Comparison of ENCODE assay signal across 26 mouse cellular contexts in the genomic region with DNA sequence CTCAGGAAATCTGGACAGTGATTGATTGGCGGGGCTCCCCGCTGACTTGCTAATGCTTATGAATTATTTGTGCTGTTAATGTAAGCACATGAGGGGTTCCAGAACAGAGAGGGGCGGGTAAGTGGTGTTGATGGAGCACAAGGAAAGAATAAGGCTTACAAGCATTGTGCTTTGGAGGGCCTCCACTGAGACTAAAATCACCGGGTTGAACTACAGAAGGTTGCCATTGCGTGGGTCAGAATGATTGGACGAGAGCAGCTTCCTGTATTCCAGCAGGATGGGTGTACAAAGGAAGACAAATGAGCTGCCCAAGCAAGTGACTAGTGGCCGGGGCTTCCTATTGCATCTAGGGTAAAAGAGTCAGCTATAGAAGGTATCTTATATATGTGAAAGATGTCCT. TPM values are rescaled to one million over a fixed set of nuclear protein-coding genes. Genes with fewer than 3 reads are reported as not detected.
A peak's percentile ranks its signal among the peaks of the same experiment; 100 is the strongest.
DNase-seq lines count a peak whose midpoint lies in the region; ATAC-seq lines count a peak whose summit lies in the region.
"Had no signal": no experiment of that assay in that cellular context is flagged by ENCODE, and none has a peak within 500 bp of the region (broad histone marks: within the 10 kb centered on the region; RNA-seq: fewer than 3 reads in every experiment).

No protein-coding gene starts in this region.

- 0 out of 2 replicates have a peak overlapping the region, but pooled peaks have one; percentile 1 for H3K27ac ChIP-seq in hindbrain, embryonic 11.5 days (ENCODE audit: low read depth, low read length)
- H3K27ac ChIP-seq in hindbrain, embryonic 13.5 days: no peak overlapping the region
- H3K27ac ChIP-seq in neural tube, embryonic 13.5 days (replicated peaks): peak overlapping the region; percentile 35; the same call in 1 of the 2 replicates
- H3K27ac ChIP-seq: forebrain, embryonic 13.5 days; gastrocnemius, adult 2 months; heart, adult 2 months; hindbrain, postnatal 0 days; intestine, embryonic 15.5 days; kidney, postnatal 0 days; limb, embryonic 13.5 days; midbrain, embryonic 10.5 days had no signal

- H3K4me2 ChIP-seq in hindbrain, embryonic 11.5 days (replicated peaks; ENCODE audit: low read depth, low read length): no peak overlapping the region
- no peak overlapping the region for H3K4me2 ChIP-seq in hindbrain, embryonic 13.5 days
- H3K4me2 ChIP-seq in neural tube, embryonic 13.5 days: no peak overlapping the region
- H3K4me2 ChIP-seq: forebrain, embryonic 13.5 days; heart, embryonic 12.5 days; intestine, embryonic 15.5 days; limb, embryonic 13.5 days; liver, embryonic 11.5 days had no signal

- H3K27me3 ChIP-seq in hindbrain, embryonic 11.5 days (ENCODE audit: control insufficient read depth, insufficient read depth, low read length): peaks cover 7% of the 10 kb centered on the region
- peaks cover 20% of the 10 kb centered on the region for H3K27me3 ChIP-seq in hindbrain, embryonic 13.5 days
- peaks cover 9% of the 10 kb centered on the region for H3K27me3 ChIP-seq in neural tube, embryonic 13.5 days
- H3K27me3 ChIP-seq: intestine, embryonic 15.5 days had no signal

- H3K36me3 ChIP-seq in hindbrain, embryonic 11.5 days (ENCODE audit: control insufficient read depth, insufficient read depth, low read length): no peaks in the 10 kb centered on the region
- H3K36me3 ChIP-seq in hindbrain, embryonic 13.5 days: no peaks in the 10 kb centered on the region
- no peaks in the 10 kb centered on the region for H3K36me3 ChIP-seq in neural tube, embryonic 13.5 days
- H3K36me3 ChIP-seq: G1E; heart, embryonic 12.5 days; intestine, embryonic 15.5 days; limb, embryonic 13.5 days; midbrain, embryonic 10.5 days had no signal

- no peak overlapping the region for H3K4me3 ChIP-seq in hindbrain, embryonic 11.5 days (ENCODE audit: low read depth, low read length)
- H3K4me3 ChIP-seq in hindbrain, embryonic 13.5 days: no peak overlapping the region
- no peak overlapping the region for H3K4me3 ChIP-seq in neural tube, embryonic 13.5 days
- H3K4me3 ChIP-seq: forebrain, embryonic 13.5 days; gastrocnemius, adult 2 months; heart, adult 2 months; heart, embryonic 12.5 days; intestine, embryonic 15.5 days; limb, embryonic 13.5 days; midbrain, embryonic 10.5 days; myocyte had no signal

- H3K9ac ChIP-seq in hindbrain, embryonic 11.5 days (ENCODE audit: low read depth, low read length): no peak overlapping the region
- no peak overlapping the region for H3K9ac ChIP-seq in hindbrain, embryonic 13.5 days
- H3K9ac ChIP-seq in neural tube, embryonic 13.5 days: no peak overlapping the region
- H3K9ac ChIP-seq: forebrain, embryonic 13.5 days; heart, embryonic 12.5 days; intestine, embryonic 15.5 days; limb, embryonic 13.5 days had no signal

- 53% methylated on average over 7 of the region's 7 CpGs for WGBS in hindbrain, embryonic 11.5 days
- 31% methylated on average over 7 of the region's 7 CpGs for WGBS in hindbrain, embryonic 13.5 days
- 46% methylated on average over 7 of the region's 7 CpGs for WGBS in neural tube, embryonic 13.5 days

- peaks cover 2% of the 10 kb centered on the region; the same call in 1 of the 2 replicates for H3K4me1 ChIP-seq in hindbrain, embryonic 11.5 days (replicated peaks; ENCODE audit: control insufficient read depth, insufficient read depth, low read length)
- H3K4me1 ChIP-seq in hindbrain, embryonic 13.5 days (replicated peaks): peaks cover 24% of the 10 kb centered on the region
- peaks cover 11% of the 10 kb centered on the region for H3K4me1 ChIP-seq in neural tube, embryonic 13.5 days (replicated peaks)

- peak; percentile 42 for DNase-seq in hindbrain, embryonic 11.5 days (ENCODE audit: low spot score)
- peak; percentile 11 for DNase-seq in retina, embryonic 14.5 days (ENCODE audit: low spot score)
- no peak for DNase-seq in retina, postnatal 1 day
- DNase-seq in R1 (ENCODE audit: low read depth, low spot score): peak; percentile 66
- DNase-seq in cerebellum, adult 9-10 months: no peak
- no peak for DNase-seq in Muller cell, postnatal 12 days (ENCODE audit: inconsistent ontology term)
- DNase-seq: adrenal gland, adult 8-10 months; B cell, adult 2 months; cerebellum, adult 9-11 months; gastrocnemius, adult 2 months; heart, adult 2 months; heart, postnatal 4 days; kidney, adult 8-10 months; kidney, postnatal 4 days had no signal

- H3K9me3 ChIP-seq in hindbrain, embryonic 11.5 days (ENCODE audit: control insufficient read depth, low read length): no peaks in the 10 kb centered on the region
- H3K9me3 ChIP-seq in hindbrain, embryonic 13.5 days: no peaks in the 10 kb centered on the region
- no peaks in the 10 kb centered on the region for H3K9me3 ChIP-seq in neural tube, embryonic 13.5 days
- H3K9me3 ChIP-seq: forebrain, embryonic 13.5 days; heart, embryonic 12.5 days; intestine, embryonic 15.5 days; limb, embryonic 13.5 days; midbrain, embryonic 10.5 days had no signal

- peak; percentile 36 for ATAC-seq in hindbrain, embryonic 11.5 days (ENCODE audit: low FRiP score)
- no peak for ATAC-seq in hindbrain, embryonic 13.5 days (ENCODE audit: low FRiP score)
- no peak for ATAC-seq in neural tube, embryonic 13.5 days (ENCODE audit: low read depth)
- ATAC-seq: forebrain, embryonic 13.5 days; hindbrain, postnatal 0 days; intestine, embryonic 15.5 days had no signal

RNA-seq across cellular contexts. Expression of a gene that starts 4.0 kb away (rescaled TPM):
- polyA plus RNA-seq in hindbrain, embryonic 11.5 days (2014; fragmentation: Nextera tagmentation; extraction: Ambion mirVana): 1.9 and 3.4 TPM in 2 replicates
- 3.9 and 4.5 TPM in 2 replicates for polyA plus RNA-seq in hindbrain, embryonic 13.5 days (2015; fragmentation: Nextera tagmentation; extraction: Ambion mirVana)
- polyA plus RNA-seq in neural tube, embryonic 13.5 days (2015; fragmentation: Nextera tagmentation; extraction: Ambion mirVana): 6.9 and 7.7 TPM in 2 replicates
- polyA plus RNA-seq: G1E had no signal

Comparison
In these comparisons a context has a peak if more than half of its experiments do, and no peak if none do; other contexts are left out.
1. DNase-seq: peak in hindbrain, embryonic 11.5 days (single experiment), retina, embryonic 14.5 days (single experiment) and R1 (single experiment); none in retina, postnatal 1 day (single experiment), cerebellum, adult 9-10 months (single experiment) and Muller cell, postnatal 12 days (single experiment).